Mouse (Mus musculus) hindbrain, postnatal 0 days (tissue): Measurements from ENCODE around the gene Ampd2. TPM values are rescaled to one million over a fixed set of nuclear protein-coding genes. Genes with fewer than 3 reads are reported as not detected.

Experiments
- ATAC-seq: fragments of 200-750 bp; cut with Nextera tagmentation; 2 replicates; pipeline ENCODE4 v1.8.0; 2017; ENCODE audit warnings: mild to moderate bottlenecking, moderate TSS enrichment, moderate library complexity
- DNase-seq: peaks from one replicate; pipeline ENCODE4 v3.0.0-alpha.2; 2015; ENCODE audit warnings: low spot score
- H3K27ac ChIP-seq: fragments of 300-500 bp; sonication (generic); 2 replicates; pipeline ENCODE4 v1.5.1; 2014; ENCODE audit warnings: mild to moderate bottlenecking
- H3K27me3 ChIP-seq: fragments of 300-500 bp; sonication (generic); 2 replicates; pipeline ENCODE4 v1.6.1; 2014; ENCODE audit warnings: low read length, mixed read lengths; ENCODE audit not compliant: insufficient read depth
- H3K36me3 ChIP-seq: fragments of 300-500 bp; sonication (generic); 2 replicates; pipeline ENCODE4 v1.6.1; 2014; ENCODE audit warnings: low read length, mixed read lengths; ENCODE audit not compliant: insufficient read depth
- H3K4me1 ChIP-seq: fragments of 300-500 bp; sonication (generic); 2 replicates; pipeline ENCODE4 v1.6.1; 2014; ENCODE audit warnings: antibody characterized with exemption, low read length, mixed read lengths; ENCODE audit not compliant: insufficient read depth
- H3K4me2 ChIP-seq: fragments of 300-500 bp; sonication (generic); 2 replicates; pipeline ENCODE4 v1.6.1; 2014; ENCODE audit warnings: low read depth, mild to moderate bottlenecking, low read length, moderate library complexity, mixed read lengths
- H3K4me3 ChIP-seq: fragments of 300-500 bp; sonication (generic); 2 replicates; pipeline ENCODE4 v1.5.1; 2014; ENCODE audit warnings: low read length
- H3K9ac ChIP-seq: fragments of 300-500 bp; sonication (generic); replicated peaks from 2 replicates; pipeline ENCODE4 v1.6.1; 2014; ENCODE audit warnings: mild to moderate bottlenecking, low read length, moderate library complexity, mixed read lengths
- H3K9me3 ChIP-seq: fragments of 300-500 bp; sonication (generic); 2 replicates; pipeline ENCODE4 v1.6.1; 2016; ENCODE audit warnings: low read length, mixed read lengths
- CTCF ChIP-seq: IDR thresholded peaks from 2 replicates; pipeline ENCODE4 v1.5.1; 2016; ENCODE audit warnings: antibody characterized with exemption, control low read depth, low read depth
- WGBS: fragments of 180-500 bp; shearing (Covaris S2); extraction: QIAGEN DNeasy Blood & Tissue Kit; methylation state at CpG from one replicate; pipeline ENCODE4 v1.1.7; 2014; 5-methylcytosine and 5-hydroxymethylcytosine counted together
- polyA plus RNA-seq: library from polyadenylated mRNA; unstranded; fragments of >200 nt; fragmentation: Nextera tagmentation; extraction: Ambion mirVana; gene quantifications from 2 replicates; pipeline ENCODE4 v1.2.1, GENCODE M21; 2015
- total RNA-seq: library from RNA; depleted of rRNA; stranded (reverse); fragments of >200 nt; gene quantifications from 2 replicates; pipeline ENCODE4 v1.2.3, GENCODE M21; 2014

Ampd2 gene
- total and polyA plus RNA-seq, 2 experiments from 2014 or later: 40.3 to 56.6 TPM

DNA sequence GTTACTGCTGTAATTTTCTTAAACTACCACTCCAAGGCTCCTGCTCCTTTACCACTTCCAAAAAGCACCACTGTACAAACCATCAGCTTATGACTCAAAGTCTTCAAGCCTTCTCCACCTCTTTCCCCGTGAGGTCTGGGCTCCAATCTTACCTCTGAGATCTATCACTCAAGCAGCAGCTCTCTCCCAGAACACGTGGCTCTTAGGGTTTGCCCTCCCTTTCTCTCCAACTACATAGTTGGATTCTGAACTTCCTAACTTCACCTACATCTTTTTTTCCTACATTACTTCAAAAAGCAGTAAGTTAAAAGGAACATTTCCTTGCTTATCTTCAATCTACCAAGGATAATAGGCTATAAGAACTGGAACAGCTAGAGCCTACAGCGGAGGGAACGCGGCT lies 42.1 kb upstream of the Ampd2 start:
- H3K36me3 ChIP-seq: no peaks in the 10 kb centered on the region
- no peaks in the 10 kb centered on the region for H3K27me3 ChIP-seq
- 87% methylated on average over 5 of the region's 5 CpGs for WGBS
- no peak overlapping the region for H3K4me2 ChIP-seq
- ATAC-seq (no peak), DNase-seq (no peak)
- no peak overlapping the region for H3K27ac ChIP-seq
- H3K4me3 ChIP-seq: no peak overlapping the region
- no peak for TF ChIP-seq CTCF
- H3K9me3 ChIP-seq: no peaks in the 10 kb centered on the region
- no peak overlapping the region for H3K9ac ChIP-seq
- no peaks in the 10 kb centered on the region for H3K4me1 ChIP-seq

DNA sequence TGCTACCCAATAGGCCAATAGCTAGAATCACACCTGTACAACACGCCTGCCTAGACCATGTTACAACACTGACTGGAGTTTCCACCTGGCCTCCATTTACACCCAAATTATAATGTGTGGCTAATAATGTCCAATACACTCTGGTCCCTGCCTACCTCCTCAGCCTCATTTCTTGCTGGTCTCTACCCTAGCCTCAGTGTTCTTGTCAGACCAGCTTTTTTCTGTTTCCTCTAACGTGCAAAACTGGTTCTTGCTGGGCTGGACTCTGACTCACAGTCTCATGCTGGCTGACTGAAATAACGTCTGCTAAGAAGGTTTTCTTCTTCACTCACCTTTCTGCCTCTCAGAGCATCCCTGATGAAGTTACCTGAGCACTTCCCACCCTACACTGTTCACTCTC lies 39.9 kb upstream of the Ampd2 start:
- Histone ChIP-seq H3K4me2 (no peak overlapping the region), H3K27me3 (no peaks in the 10 kb centered on the region), H3K27ac (no peak overlapping the region), H3K4me1 (no peaks in the 10 kb centered on the region), H3K9me3 (no peaks in the 10 kb centered on the region), H3K9ac (no peak overlapping the region), H3K4me3 (no peak overlapping the region), H3K36me3 (peaks cover 2% of the 10 kb centered on the region; the same call in 1 of the 2 replicates)
- TF ChIP-seq CTCF: no peak
- DNase-seq (no peak), ATAC-seq (no peak)
- 94% methylated on average over 3 of the region's 3 CpGs for WGBS

DNA sequence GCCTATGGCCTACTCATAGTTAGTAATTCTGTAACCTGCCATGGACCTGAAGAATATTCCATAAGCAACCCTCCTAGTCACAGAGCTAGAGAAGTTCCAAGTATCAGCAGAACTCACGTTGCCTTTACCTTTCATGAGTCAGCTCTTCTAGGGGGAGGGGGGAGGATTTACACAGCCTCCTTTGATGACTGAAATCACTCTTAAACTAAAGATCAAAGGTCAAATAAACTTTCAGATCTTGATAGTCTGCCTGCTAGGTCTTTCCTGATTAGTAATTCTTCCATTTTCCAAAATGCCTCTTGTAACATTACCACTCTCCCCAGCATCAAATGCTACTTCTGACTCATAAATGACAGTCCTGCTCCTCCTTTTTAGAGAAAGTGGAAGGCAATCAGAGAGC lies 37.7 kb upstream of the Ampd2 start:
- WGBS: 84% methylated on average over 1 of the region's 1 CpGs
- H3K36me3 ChIP-seq: peaks cover 6% of the 10 kb centered on the region; the same call in 1 of the 2 replicates
- H3K27ac ChIP-seq: no peak overlapping the region
- H3K27me3 ChIP-seq: no peaks in the 10 kb centered on the region
- no peaks in the 10 kb centered on the region for H3K9me3 ChIP-seq
- no peak for ATAC-seq
- no peak for DNase-seq
- H3K9ac ChIP-seq: no peak overlapping the region
- no peak overlapping the region for H3K4me2 ChIP-seq
- no peaks in the 10 kb centered on the region for H3K4me1 ChIP-seq
- TF ChIP-seq CTCF: no peak
- no peak overlapping the region for H3K4me3 ChIP-seq

DNA sequence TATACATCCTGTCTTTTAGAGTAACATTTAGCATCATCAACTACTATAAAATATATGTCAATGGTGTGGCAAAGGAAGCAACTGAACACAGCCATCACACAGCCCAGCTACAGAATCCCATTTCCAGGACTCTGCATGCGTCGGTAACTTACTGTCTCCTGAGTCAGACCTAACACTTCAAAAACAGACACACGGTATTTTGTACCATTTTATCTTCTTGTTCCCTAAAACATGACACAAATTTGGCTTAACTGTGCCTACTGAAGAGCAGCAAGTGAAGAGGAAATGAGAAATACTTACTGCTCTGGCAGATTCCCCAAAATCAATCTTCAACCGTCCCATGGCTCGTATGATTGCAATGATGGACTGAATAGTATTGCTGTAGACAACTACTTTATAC lies 36.8 kb upstream of the Ampd2 start:
- 88% methylated on average over 5 of the region's 5 CpGs for WGBS
- Histone ChIP-seq H3K4me1 (no peaks in the 10 kb centered on the region), H3K27me3 (no peaks in the 10 kb centered on the region), H3K4me2 (no peak overlapping the region), H3K9ac (no peak overlapping the region), H3K27ac (no peak overlapping the region), H3K36me3 (peaks cover 11% of the 10 kb centered on the region; the same call in 1 of the 2 replicates), H3K4me3 (no peak overlapping the region), H3K9me3 (no peaks in the 10 kb centered on the region)
- no peak for TF ChIP-seq CTCF
- DNase-seq (no peak), ATAC-seq (no peak)

DNA sequence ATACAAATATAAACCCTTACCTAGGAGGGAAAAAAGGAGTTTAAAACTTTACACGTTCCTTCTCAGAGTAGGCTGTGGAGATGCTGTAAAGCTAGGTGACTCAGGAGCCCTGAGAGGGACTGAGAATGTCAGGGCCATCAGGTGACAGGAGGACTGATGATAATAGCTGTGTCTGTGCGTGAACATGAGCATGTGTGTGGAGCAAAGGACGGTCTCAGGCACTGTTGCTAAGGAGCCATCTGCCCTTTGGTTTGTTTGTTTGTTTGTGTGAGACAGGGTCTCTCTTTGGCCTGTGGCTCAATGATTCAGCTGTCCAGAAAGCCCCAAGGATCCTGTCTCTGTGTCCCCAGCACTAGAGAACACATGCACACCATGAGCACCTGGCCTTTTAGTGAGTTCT lies 34.6 kb upstream of the Ampd2 start:
- TF ChIP-seq CTCF: no peak
- no peak for DNase-seq
- H3K9ac ChIP-seq: no peak overlapping the region
- H3K36me3 ChIP-seq: peaks cover 24% of the 10 kb centered on the region; the same call in 1 of the 2 replicates
- H3K27ac ChIP-seq: no peak overlapping the region
- no peak overlapping the region for H3K4me2 ChIP-seq
- WGBS: 65% methylated on average over 3 of the region's 3 CpGs
- no peak overlapping the region for H3K4me3 ChIP-seq
- H3K4me1 ChIP-seq: no peaks in the 10 kb centered on the region
- no peak for ATAC-seq
- no peaks in the 10 kb centered on the region for H3K27me3 ChIP-seq
- no peaks in the 10 kb centered on the region for H3K9me3 ChIP-seq

DNA sequence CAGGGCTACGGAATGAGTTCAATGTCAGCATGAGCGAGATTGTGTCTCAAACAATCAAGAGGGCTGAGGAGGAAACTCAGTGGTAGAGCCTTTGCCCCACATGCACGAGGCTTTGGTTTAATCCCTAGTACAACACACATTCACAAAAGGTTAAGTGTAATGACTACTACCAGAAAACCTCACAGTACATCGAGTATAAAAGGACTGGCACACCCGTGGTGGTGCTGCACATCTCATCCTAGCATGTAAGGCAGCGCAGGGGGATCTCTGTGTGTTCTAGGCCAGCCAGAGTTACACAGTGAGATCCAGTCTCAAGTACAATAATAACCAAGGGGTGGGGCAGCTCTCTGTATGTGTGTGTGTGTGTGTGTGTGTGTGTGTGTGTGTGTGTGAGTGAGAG lies 31.0 kb upstream of the Ampd2 start:
- Histone ChIP-seq H3K36me3 (peaks cover 25% of the 10 kb centered on the region; the same call in 1 of the 2 replicates), H3K9ac (no peak overlapping the region), H3K27me3 (no peaks in the 10 kb centered on the region), H3K27ac (no peak overlapping the region), H3K9me3 (no peaks in the 10 kb centered on the region), H3K4me3 (no peak overlapping the region), H3K4me1 (no peaks in the 10 kb centered on the region), H3K4me2 (no peak overlapping the region)
- WGBS: 95% methylated on average over 6 of the region's 6 CpGs
- TF ChIP-seq CTCF: no peak
- no peak for ATAC-seq
- no peak for DNase-seq

DNA sequence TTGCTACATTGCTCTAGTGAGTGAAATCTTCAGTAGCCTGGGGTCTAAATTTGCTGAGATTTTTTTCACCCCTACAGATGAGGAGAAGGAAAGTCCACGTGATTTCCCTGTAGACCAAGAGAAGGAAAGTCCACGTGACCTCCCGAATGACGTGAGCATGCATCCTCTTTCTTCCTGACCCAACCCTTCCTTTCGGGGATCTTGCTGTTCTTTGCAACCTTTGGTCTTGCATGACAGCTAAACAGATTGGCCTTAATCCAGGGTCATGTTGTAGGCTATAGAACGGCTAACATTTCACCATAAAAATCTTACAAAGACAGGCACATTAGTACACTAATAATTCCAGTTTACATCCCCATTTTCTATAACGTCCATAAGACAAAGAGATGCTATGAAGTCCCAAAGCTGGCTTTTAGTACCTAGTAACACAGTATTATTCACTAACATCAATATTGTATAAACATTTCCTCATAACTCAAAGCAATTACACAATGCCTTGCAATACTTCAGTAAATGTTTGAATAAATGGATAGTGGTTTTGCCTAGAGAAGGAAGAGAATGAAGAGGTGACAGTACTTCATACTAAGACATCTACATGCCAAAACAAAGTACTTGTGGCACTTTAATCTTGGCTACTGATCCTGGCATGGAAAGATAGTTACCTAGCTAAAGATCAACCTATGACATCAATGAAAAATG lies 27.3 kb upstream of the Ampd2 start:
- Histone ChIP-seq H3K9me3 (no peaks in the 10 kb centered on the region), H3K27me3 (no peaks in the 10 kb centered on the region), H3K9ac (no peak overlapping the region), H3K36me3 (peaks cover 33% of the 10 kb centered on the region; the same call in 1 of the 2 replicates), H3K4me2 (no peak overlapping the region), H3K27ac (no peak overlapping the region), H3K4me1 (no peaks in the 10 kb centered on the region), H3K4me3 (no peak overlapping the region)
- DNase-seq (no peak), ATAC-seq (no peak)
- no peak for TF ChIP-seq CTCF
- WGBS: 90% methylated on average over 7 of the region's 7 CpGs
